Mouse (Mus musculus) stomach, postnatal 0 days (tissue): Measurements from ENCODE around the gene Aqr.

Experiments used
- CTCF ChIP-seq: IDR thresholded peaks from 2 replicates; pipeline ENCODE4 v1.5.1; 2016; ENCODE audit warnings: antibody characterized with exemption, low read depth, mild to moderate bottlenecking, moderate library complexity
- EP300 ChIP-seq: optimal IDR thresholded peaks from 2 replicates; pipeline ENCODE3; 2016; ENCODE audit warnings: antibody characterized with exemption

GRCm38 (mm10) chr2:114235584-114235983, 48.8 kb upstream of the Aqr start:
- TF ChIP-seq CTCF: no peak
- TF ChIP-seq EP300: no peak
